Mouse (Mus musculus) CH12.LX (cell line): ENCODE results near the gene Dag1. TPM values are rescaled to one million over a fixed set of nuclear protein-coding genes. Genes with fewer than 3 reads are reported as not detected.

Experiments used
- DNase-seq: peaks from one replicate; pipeline ENCODE4 v3.0.0-alpha.2; 2013; ENCODE audit errors: extremely low read depth
- H3K27ac ChIP-seq: 2 replicates; pipeline ENCODE4 v1.5.1; 2012; ENCODE audit warnings: low read depth, mild to moderate bottlenecking, control low read depth, moderate library complexity; ENCODE audit not compliant: insufficient read depth
- H3K27me3 ChIP-seq: replicated peaks from 2 replicates; pipeline ENCODE3; 2012; ENCODE audit warnings: inconsistent platforms
- H3K36me3 ChIP-seq, 2 experiments: replicated peaks in 1 of 2; 2 replicates each; pipeline versions ENCODE3 to v1.6.1; 2012; ENCODE audit warnings: inconsistent platforms in 1 of 2, low read length in 1 of 2, mild to moderate bottlenecking in 1 of 2, mixed read lengths in 1 of 2, moderate library complexity in 1 of 2; ENCODE audit not compliant: control insufficient read depth in 1 of 2, insufficient read depth in 1 of 2
- H3K4me1 ChIP-seq, 2 experiments: 2 replicates each; pipeline ENCODE4 v1.6.1; 2012; ENCODE audit warnings: inconsistent platforms in 1 of 2, moderate library complexity in 1 of 2; ENCODE audit not compliant: insufficient read depth in 2 of 2, control insufficient read depth in 1 of 2
- H3K4me2 ChIP-seq: 2 replicates; pipeline ENCODE4 v1.6.1; 2012; ENCODE audit warnings: low read depth, mild to moderate bottlenecking, control low read depth; ENCODE audit not compliant: poor library complexity, insufficient read depth, severe bottlenecking
- H3K4me3 ChIP-seq, 3 experiments: fragments of 150-350 bp in 1 of 3; sonication (generic) in 1 of 3; replicated peaks in 1 of 3; 2 replicates each; pipeline versions ENCODE3 to v1.5.1; 2011 to 2012; ENCODE audit warnings: low read depth in 2 of 3, low read length in 2 of 3, mild to moderate bottlenecking in 2 of 3, moderate library complexity in 2 of 3, control low read depth in 1 of 3, improper control_type of control experiment in 1 of 3, inconsistent platforms in 1 of 3, mixed read lengths in 1 of 3; ENCODE audit not compliant: poor library complexity in 1 of 3
- H3K79me2 ChIP-seq: replicated peaks from 2 replicates; pipeline ENCODE4 v1.6.1; 2012; ENCODE audit warnings: mild to moderate bottlenecking, moderate library complexity; ENCODE audit not compliant: control insufficient read depth, poor library complexity, insufficient read depth, severe bottlenecking; ENCODE audit errors: extremely low read depth
- H3K9ac ChIP-seq: 2 replicates; pipeline ENCODE4 v1.6.1; 2012; ENCODE audit warnings: low read depth, mild to moderate bottlenecking, control low read depth, moderate library complexity; ENCODE audit not compliant: insufficient read depth
- H3K9me3 ChIP-seq: replicated peaks from 2 replicates; pipeline ENCODE3; 2012; ENCODE audit warnings: low read length, inconsistent platforms, mixed read lengths
- CTCF ChIP-seq, 2 experiments: IDR thresholded peaks in 1 of 2; conservative IDR thresholded peaks in 1 of 2; 2 replicates each; pipeline ENCODE4 v1.5.1; 2011 to 2012; ENCODE audit warnings: low read depth in 2 of 2, low read length in 2 of 2, improper control_type of control experiment in 1 of 2, inconsistent platforms in 1 of 2, mild to moderate bottlenecking in 1 of 2, moderate library complexity in 1 of 2
- E2F4 ChIP-seq: IDR thresholded peaks from 2 replicates; pipeline ENCODE4 v1.6.1; 2011; ENCODE audit warnings: low read depth, low read length, improper control_type of control experiment; ENCODE audit not compliant: insufficient replicate concordance
- HCFC1 ChIP-seq: IDR thresholded peaks from 2 replicates; pipeline ENCODE4 v1.6.1; 2012; ENCODE audit warnings: low read depth, mild to moderate bottlenecking, inconsistent platforms, low read length, improper control_type of control experiment
- KAT2A ChIP-seq: IDR thresholded peaks from 2 replicates; pipeline ENCODE4 v1.6.1; 2012; ENCODE audit warnings: low read length, improper control_type of control experiment, inconsistent platforms; ENCODE audit not compliant: insufficient replicate concordance
- MAZ ChIP-seq: IDR thresholded peaks from 2 replicates; pipeline ENCODE4 v1.6.1; 2012; ENCODE audit warnings: low read depth, mild to moderate bottlenecking, inconsistent platforms, low read length, improper control_type of control experiment, moderate library complexity
- MXI1 ChIP-seq: IDR thresholded peaks from 2 replicates; pipeline ENCODE4 v1.6.1; 2011; ENCODE audit warnings: mild to moderate bottlenecking, low read depth, low read length, improper control_type of control experiment
- NRF1 ChIP-seq: IDR thresholded peaks from 2 replicates; pipeline ENCODE4 v1.6.1; 2014; ENCODE audit warnings: low read depth, mild to moderate bottlenecking, inconsistent platforms, low read length, improper control_type of control experiment, moderate library complexity
- PAX5 ChIP-seq: IDR thresholded peaks from 2 replicates; pipeline ENCODE4 v1.6.1; 2012; ENCODE audit warnings: low read length, inconsistent platforms, mixed read lengths
- POLR2A ChIP-seq: IDR thresholded peaks from 2 replicates; pipeline ENCODE4 v1.6.1; 2011; ENCODE audit warnings: low read depth, mild to moderate bottlenecking, improper control_type of control experiment, low read length
- POLR2AphosphoS2 ChIP-seq: IDR thresholded peaks from 2 replicates; pipeline ENCODE4 v1.6.1; 2011; ENCODE audit warnings: low read depth, low read length, improper control_type of control experiment
- RAD21 ChIP-seq: IDR thresholded peaks from 2 replicates; pipeline ENCODE4 v1.6.1; 2011; ENCODE audit warnings: low read depth, mild to moderate bottlenecking, low read length, improper control_type of control experiment, moderate library complexity
- RCOR1 ChIP-seq: conservative IDR thresholded peaks from 2 replicates; pipeline ENCODE4 v1.6.1; 2012; ENCODE audit warnings: low read depth, mild to moderate bottlenecking, inconsistent platforms, low read length, improper control_type of control experiment
- SMC3 ChIP-seq: IDR thresholded peaks from 2 replicates; pipeline ENCODE4 v1.6.1; 2011; ENCODE audit warnings: low read depth, low read length, improper control_type of control experiment
- TBP ChIP-seq: conservative IDR thresholded peaks from 2 replicates; pipeline ENCODE4 v1.6.1; 2011; ENCODE audit warnings: low read depth, low read length, improper control_type of control experiment
- UBTF ChIP-seq: IDR thresholded peaks from 2 replicates; pipeline ENCODE4 v1.6.1; 2012; ENCODE audit warnings: low read depth, mild to moderate bottlenecking, inconsistent platforms, low read length, improper control_type of control experiment, moderate library complexity
- USF1 ChIP-seq: IDR thresholded peaks from 2 replicates; pipeline ENCODE4 v1.6.1; 2014; ENCODE audit warnings: low read depth, mild to moderate bottlenecking, inconsistent platforms, low read length, improper control_type of control experiment
- USF2 ChIP-seq: conservative IDR thresholded peaks from 2 replicates; pipeline ENCODE4 v1.6.1; 2011; ENCODE audit warnings: low read depth, low read length, improper control_type of control experiment
- ZKSCAN1 ChIP-seq: IDR thresholded peaks from 2 replicates; pipeline ENCODE4 v1.6.1; 2012; ENCODE audit warnings: low read depth, inconsistent platforms, low read length, improper control_type of control experiment, borderline replicate concordance
- ZMIZ1 ChIP-seq: IDR thresholded peaks from 2 replicates; pipeline ENCODE4 v1.6.1; 2012; ENCODE audit warnings: low read depth, mild to moderate bottlenecking, inconsistent platforms, low read length, improper control_type of control experiment
- ZNF384 ChIP-seq: IDR thresholded peaks from 2 replicates; pipeline ENCODE4 v1.6.1; 2012; ENCODE audit warnings: low read depth, low read length, improper control_type of control experiment, inconsistent platforms
- dilution Hi-C: fragments of 300-500 bp; cut with MboI; formaldehyde crosslinking; loops from 2 replicates; pipeline ENCODE4 v1.14.3; 2020; ENCODE audit warnings: low sequenced_read_pairs; ENCODE audit not compliant: extremely low pct_unique_long_range_greater_than_20kb, extremely low pct_ligation_motif_present
- in situ Hi-C: fragments of 300-500 bp; cut with MboI; formaldehyde crosslinking; loops from 3 replicates; pipeline ENCODE4 v1.14.3; 2019; ENCODE audit warnings: low sequenced_read_pairs, low pct_ligation_motif_present, low pct_unique_long_range_greater_than_20kb, mixed read lengths
- polyA plus RNA-seq: library from polyadenylated mRNA; unstranded; fragments of >175 nt; gene quantifications from 2 replicates; pipeline ENCODE4 v1.2.1, GENCODE M21; 2012; ENCODE audit warnings: low read depth; ENCODE audit not compliant: insufficient read length
- total RNA-seq, 2 experiments: library from RNA; depleted of rRNA; stranded (reverse); fragments of 300-350 nt in 1 of 2; fragments of >200 nt in 1 of 2; gene quantifications; 2 replicates each; pipeline ENCODE4 v1.2.3; 2012 to 2014

The Dag1 gene
- total and polyA plus RNA-seq, 3 experiments = 1.7 to 5.7 (median 3.9) TPM

DNA sequence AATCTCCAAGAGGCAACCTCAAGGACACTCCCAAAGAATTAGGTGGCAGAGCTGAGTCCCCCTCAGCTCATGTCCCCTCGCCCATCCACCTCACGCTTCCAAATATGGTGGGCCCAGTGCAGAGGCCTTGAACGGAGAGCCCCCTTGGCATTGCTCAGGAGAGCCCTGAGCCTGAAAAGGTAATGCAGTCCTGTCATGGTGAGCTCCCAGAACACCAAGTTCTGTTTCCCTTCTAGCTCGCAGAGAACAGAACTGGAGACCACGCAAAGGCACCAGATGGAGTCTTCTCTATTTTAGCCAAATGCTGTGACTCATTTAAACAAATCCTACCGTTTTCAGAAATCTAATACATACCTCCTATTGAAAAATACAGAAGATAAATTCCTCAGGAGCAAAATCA is 106.3 kb downstream of the Dag1 start:
- no peaks in the 10 kb centered on the region for H3K9me3 ChIP-seq
- no peaks in the 10 kb centered on the region for H3K79me2 ChIP-seq
- H3K9ac ChIP-seq = no peak overlapping the region
- H3K4me3 ChIP-seq = no peak overlapping the region
- H3K36me3 ChIP-seq = no peaks in the 10 kb centered on the region
- TF ChIP-seq KAT2A (no peak), ZKSCAN1 (no peak), NRF1 (no peak), RCOR1 (no peak), ZMIZ1 (no peak), PAX5 (no peak), POLR2AphosphoS2 (no peak), MXI1 (no peak), HCFC1 (no peak), USF2 (no peak), TBP (no peak)
- H3K27me3 ChIP-seq = peaks cover 3% of the 10 kb centered on the region
- no peak overlapping the region for H3K27ac ChIP-seq
- dilution Hi-C loops = no loop called here
- peaks cover 11 to 19% of the 10 kb centered on the region in 2 experiments; a peak in 3 of 4 replicates for H3K4me1 ChIP-seq
- in situ Hi-C loops = no loop called here
- no peak for DNase-seq
- H3K4me2 ChIP-seq = no peak overlapping the region

DNA sequence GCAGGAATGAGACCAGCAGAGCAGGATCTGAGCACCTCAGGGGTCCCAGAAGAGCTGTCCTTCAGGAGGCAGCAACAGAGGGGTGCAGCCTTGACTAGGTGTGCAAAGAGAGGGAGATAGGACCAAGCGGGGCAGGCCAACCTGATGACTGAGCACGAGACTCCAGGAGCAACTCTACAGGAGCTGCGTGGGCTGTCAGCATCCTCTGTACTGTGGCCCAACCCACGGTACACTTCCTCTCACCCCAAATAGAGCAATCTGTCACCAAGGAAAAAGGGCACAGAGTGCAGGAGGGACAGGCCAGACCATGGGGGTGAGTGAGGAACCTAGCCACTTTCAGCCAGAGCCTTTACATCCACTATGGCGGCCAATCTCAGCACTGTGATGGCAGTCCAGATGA is 107.0 kb downstream of the Dag1 start:
- H3K4me3 ChIP-seq = no peak overlapping the region
- peaks cover 3% of the 10 kb centered on the region for H3K27me3 ChIP-seq
- DNase-seq = no peak
- peaks cover 5% of the 10 kb centered on the region for H3K9me3 ChIP-seq
- peaks cover 11 to 19% of the 10 kb centered on the region in 2 experiments; a peak in 3 of 4 replicates for H3K4me1 ChIP-seq
- H3K79me2 ChIP-seq = no peaks in the 10 kb centered on the region
- no peak for TF ChIP-seq RCOR1
- TF ChIP-seq ZNF384 = no peak
- no peak for TF ChIP-seq CTCF (conservative IDR thresholded peaks at IDR 0.05 in 1 of 2, IDR thresholded peaks at IDR 0.05 in 1 of 2; ENCODE audit: low read depth in 2 of 2, low read length in 2 of 2)
- TF ChIP-seq POLR2A = no peak
- no peak for TF ChIP-seq ZMIZ1
- TF ChIP-seq USF1 = no peak
- no peak for TF ChIP-seq TBP
- TF ChIP-seq HCFC1 = no peak
- no peak for TF ChIP-seq E2F4
- TF ChIP-seq SMC3 = no peak
- no peak for TF ChIP-seq MAZ
- TF ChIP-seq RAD21 = no peak
- TF ChIP-seq UBTF = no peak
- TF ChIP-seq, all 38 proteins: peak for 0
- in situ Hi-C loops (no loop called here), dilution Hi-C loops (no loop called here)
- Histone ChIP-seq H3K27ac (no peak overlapping the region), H3K9ac (no peak overlapping the region), H3K36me3 (no peaks in the 10 kb centered on the region), H3K4me2 (no peak overlapping the region)
